Mouse (Mus musculus): ENCODE results near the gene Nyx. TPM values are rescaled to one million over a fixed set of nuclear protein-coding genes. Genes with fewer than 3 reads are reported as not detected.

The Nyx gene
- polyA plus RNA-seq, 1 experiment from 2014 or later, result 0.05 TPM

DNA sequence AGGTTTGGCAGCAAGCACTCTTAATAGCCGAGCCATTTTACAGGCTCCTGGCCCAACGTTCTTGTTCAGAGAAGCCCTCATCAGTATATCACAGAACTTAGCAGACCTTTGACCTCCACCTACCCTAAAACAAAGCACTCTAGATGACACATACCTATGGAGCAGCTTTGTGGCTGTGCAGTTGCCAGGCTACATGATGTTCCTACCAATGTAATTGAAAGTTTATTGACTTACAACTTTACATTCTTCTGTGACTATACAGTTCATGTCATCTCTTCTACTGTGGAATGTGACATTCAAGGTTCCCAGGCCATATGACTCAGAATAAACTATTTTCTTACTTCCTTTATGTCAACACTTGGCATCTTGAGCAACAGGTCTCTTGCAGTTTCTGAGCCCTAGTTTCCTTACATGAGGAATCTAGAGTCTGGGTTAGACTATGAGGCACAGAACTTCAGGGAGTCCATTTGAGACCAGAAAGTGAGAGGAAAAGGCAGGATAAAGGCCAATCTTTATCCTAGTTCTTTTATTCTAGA, 2.9 kb upstream of the Nyx start:
- Histone ChIP-seq H3K4me2 (ENCODE audit: low read length) (no peak overlapping the region), H3K27ac (replicated peaks in 1 of 2; ENCODE audit: control insufficient read depth in 1 of 2, insufficient read depth in 1 of 2, low read depth in 2 of 2, low read length in 2 of 2) (no peak overlapping the region), H3K9me3 (ENCODE audit: control insufficient read depth, low read length) (no peaks in the 10 kb centered on the region), H3K9ac (ENCODE audit: low read length) (no peak overlapping the region), H3K27me3 (ENCODE audit: control insufficient read depth, insufficient read depth, low read length) (peaks cover 5% of the 10 kb centered on the region; the same call in 1 of the 2 replicates), H3K4me3 (ENCODE audit: control insufficient read depth in 1 of 2, insufficient read depth in 1 of 2, low read depth in 1 of 2, low read length in 2 of 2) (no peak overlapping the region), H3K4me1 (ENCODE audit: control insufficient read depth in 2 of 2, insufficient read depth in 2 of 2, low read length in 2 of 2) (peaks cover 5 to 6% of the 10 kb centered on the region in 2 experiments; a peak in 2 of 4 replicates), H3K36me3 (ENCODE audit: control insufficient read depth, insufficient read depth, low read length) (no peaks in the 10 kb centered on the region)
- 71% methylated on average over 2 of the region's 2 CpGs for WGBS
- no peak for ATAC-seq (ENCODE audit: insufficient number of reproducible peaks, insufficient read depth, low FRiP score, low read depth)

DNA sequence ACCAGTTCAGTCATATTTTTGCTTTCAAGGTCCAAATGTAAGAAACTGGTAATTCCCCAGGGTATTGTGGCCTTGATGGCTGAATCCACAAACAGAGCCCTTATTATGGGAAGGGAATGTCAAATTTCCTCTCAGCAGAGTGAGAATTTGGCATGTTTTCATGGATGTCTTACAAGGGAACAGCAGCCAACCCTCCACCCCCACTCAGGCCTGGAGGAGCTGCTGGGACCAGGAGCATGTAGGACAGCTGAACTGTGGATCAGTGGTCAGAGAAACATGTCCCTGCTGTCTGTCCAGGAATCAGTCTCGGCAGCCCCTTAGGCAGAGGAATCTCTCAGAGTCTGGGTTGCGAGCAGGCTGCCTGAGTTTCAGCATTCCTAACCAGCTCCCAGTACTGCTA, 771 bp downstream of the Nyx start:
- H3K36me3 ChIP-seq (ENCODE audit: control insufficient read depth, insufficient read depth, low read length), result no peaks in the 10 kb centered on the region
- no peak overlapping the region for H3K4me2 ChIP-seq (ENCODE audit: low read length)
- 79% methylated on average over 2 of the region's 2 CpGs for WGBS
- H3K4me1 ChIP-seq (ENCODE audit: control insufficient read depth in 2 of 2, insufficient read depth in 2 of 2, low read length in 2 of 2), result peaks cover 3 to 5% of the 10 kb centered on the region in 2 experiments; a peak in 1 of 4 replicates
- ATAC-seq (ENCODE audit: insufficient number of reproducible peaks, insufficient read depth, low FRiP score, low read depth), result no peak
- no peak overlapping the region for H3K9ac ChIP-seq (ENCODE audit: low read length)
- H3K4me3 ChIP-seq (ENCODE audit: control insufficient read depth in 1 of 2, insufficient read depth in 1 of 2, low read depth in 1 of 2, low read length in 2 of 2), result no peak overlapping the region
- H3K27me3 ChIP-seq (ENCODE audit: control insufficient read depth, insufficient read depth, low read length), result no peaks in the 10 kb centered on the region
- H3K27ac ChIP-seq (replicated peaks in 1 of 2; ENCODE audit: control insufficient read depth in 1 of 2, insufficient read depth in 1 of 2, low read depth in 2 of 2, low read length in 2 of 2), result no peak overlapping the region
- H3K9me3 ChIP-seq (ENCODE audit: control insufficient read depth, low read length), result no peaks in the 10 kb centered on the region

DNA sequence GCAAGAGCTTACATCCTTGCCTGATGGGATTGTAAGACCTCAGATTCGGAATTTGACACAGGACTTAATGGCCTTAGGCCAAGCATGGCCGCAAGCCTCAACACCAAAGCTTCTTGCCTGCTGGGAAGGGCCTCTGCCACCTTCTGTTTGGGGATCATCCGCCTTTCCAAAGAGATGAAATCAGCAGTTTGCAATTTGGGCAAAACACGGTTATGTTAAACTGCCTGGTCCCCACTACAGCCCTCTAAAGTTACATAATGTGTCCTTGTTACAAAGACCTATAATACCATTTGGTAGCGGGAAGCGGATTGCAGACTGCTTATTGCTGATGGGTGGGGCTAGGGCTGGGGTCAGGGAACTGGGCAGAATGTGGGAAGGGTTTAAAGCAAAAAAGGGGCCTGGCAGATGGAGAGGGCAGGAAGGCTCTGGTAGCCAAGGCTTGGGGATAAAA, 1.2 kb downstream of the Nyx start:
- 0 out of 4 replicates have a peak, but pooled peaks cover 0 to 5% of the 10 kb centered on the region in 2 experiments for H3K4me1 ChIP-seq (ENCODE audit: control insufficient read depth in 2 of 2, insufficient read depth in 2 of 2, low read length in 2 of 2)
- no peak overlapping the region for H3K9ac ChIP-seq (ENCODE audit: low read length)
- no peak for ATAC-seq (ENCODE audit: insufficient number of reproducible peaks, insufficient read depth, low FRiP score, low read depth)
- no peak overlapping the region for H3K4me2 ChIP-seq (ENCODE audit: low read length)
- H3K36me3 ChIP-seq (ENCODE audit: control insufficient read depth, insufficient read depth, low read length), result no peaks in the 10 kb centered on the region
- no peak overlapping the region for H3K27ac ChIP-seq (replicated peaks in 1 of 2; ENCODE audit: control insufficient read depth in 1 of 2, insufficient read depth in 1 of 2, low read depth in 2 of 2, low read length in 2 of 2)
- no peaks in the 10 kb centered on the region for H3K9me3 ChIP-seq (ENCODE audit: control insufficient read depth, low read length)
- H3K27me3 ChIP-seq (ENCODE audit: control insufficient read depth, insufficient read depth, low read length), result no peaks in the 10 kb centered on the region
- no peak overlapping the region for H3K4me3 ChIP-seq (ENCODE audit: control insufficient read depth in 1 of 2, insufficient read depth in 1 of 2, low read depth in 1 of 2, low read length in 2 of 2)
- 78% methylated on average over 6 of the region's 6 CpGs for WGBS

GRCm38 (mm10) chrX:13469160-13470116, 3.5 kb downstream of the Nyx start:
- no peaks in the 10 kb centered on the region for H3K27me3 ChIP-seq (ENCODE audit: control insufficient read depth, insufficient read depth, low read length)
- peak overlapping the region; percentile 81 to 96 for H3K27ac ChIP-seq (replicated peaks in 1 of 2; ENCODE audit: control insufficient read depth in 1 of 2, insufficient read depth in 1 of 2, low read depth in 2 of 2, low read length in 2 of 2)
- 0 out of 4 replicates have a peak, but pooled peaks cover 0 to 5% of the 10 kb centered on the region in 2 experiments for H3K4me1 ChIP-seq (ENCODE audit: control insufficient read depth in 2 of 2, insufficient read depth in 2 of 2, low read length in 2 of 2)
- 25% methylated on average over 9 of the region's 9 CpGs for WGBS
- no peaks in the 10 kb centered on the region for H3K36me3 ChIP-seq (ENCODE audit: control insufficient read depth, insufficient read depth, low read length)
- H3K4me2 ChIP-seq (ENCODE audit: low read length), result peak overlapping the region; percentile 48
- H3K9ac ChIP-seq (ENCODE audit: low read length), result peak overlapping the region; percentile 52
- ATAC-seq (ENCODE audit: insufficient number of reproducible peaks, insufficient read depth, low FRiP score, low read depth), result peak; percentile 77
- no peaks in the 10 kb centered on the region for H3K9me3 ChIP-seq (ENCODE audit: control insufficient read depth, low read length)
- H3K4me3 ChIP-seq (ENCODE audit: control insufficient read depth in 1 of 2, insufficient read depth in 1 of 2, low read depth in 1 of 2, low read length in 2 of 2), result peak overlapping the region; percentile 22 to 37

GRCm38 (mm10) chrX:13471925-13472324, 6.0 kb downstream of the Nyx start:
- Histone ChIP-seq H3K36me3 (ENCODE audit: control insufficient read depth, insufficient read depth, low read length) (no peaks in the 10 kb centered on the region), H3K9me3 (ENCODE audit: control insufficient read depth, low read length) (no peaks in the 10 kb centered on the region), H3K4me1 (ENCODE audit: control insufficient read depth in 2 of 2, insufficient read depth in 2 of 2, low read length in 2 of 2) (0 out of 4 replicates have a peak, but pooled peaks cover 0 to 5% of the 10 kb centered on the region in 2 experiments), H3K27ac (replicated peaks in 1 of 2; ENCODE audit: control insufficient read depth in 1 of 2, insufficient read depth in 1 of 2, low read depth in 2 of 2, low read length in 2 of 2) (no peak overlapping the region), H3K4me3 (ENCODE audit: control insufficient read depth in 1 of 2, insufficient read depth in 1 of 2, low read depth in 1 of 2, low read length in 2 of 2) (no peak overlapping the region), H3K4me2 (ENCODE audit: low read length) (no peak overlapping the region), H3K9ac (ENCODE audit: low read length) (no peak overlapping the region), H3K27me3 (ENCODE audit: control insufficient read depth, insufficient read depth, low read length) (no peaks in the 10 kb centered on the region; the same call in 1 of the 2 replicates)
- ATAC-seq (ENCODE audit: insufficient number of reproducible peaks, insufficient read depth, low FRiP score, low read depth), result no peak
- 70% methylated on average over 3 of the region's 3 CpGs for WGBS

- H3K9ac ChIP-seq (ENCODE audit: low read length), result no peak overlapping the region
- H3K4me2 ChIP-seq (ENCODE audit: low read length), result no peak overlapping the region
- H3K36me3 ChIP-seq (ENCODE audit: control insufficient read depth, insufficient read depth, low read length), result no peaks in the 10 kb centered on the region
- WGBS, result 77% methylated on average over 4 of the region's 4 CpGs
- no peaks in the 10 kb centered on the region for H3K9me3 ChIP-seq (ENCODE audit: control insufficient read depth, low read length)
- no peak overlapping the region for H3K4me3 ChIP-seq (ENCODE audit: control insufficient read depth in 1 of 2, insufficient read depth in 1 of 2, low read depth in 1 of 2, low read length in 2 of 2)
- 0 out of 4 replicates have a peak, but pooled peaks cover 0 to 5% of the 10 kb centered on the region in 2 experiments for H3K4me1 ChIP-seq (ENCODE audit: control insufficient read depth in 2 of 2, insufficient read depth in 2 of 2, low read length in 2 of 2)
- H3K27me3 ChIP-seq (ENCODE audit: control insufficient read depth, insufficient read depth, low read length), result no peaks in the 10 kb centered on the region; the same call in 1 of the 2 replicates
- ATAC-seq (ENCODE audit: insufficient number of reproducible peaks, insufficient read depth, low FRiP score, low read depth), result no peak
- no peak overlapping the region for H3K27ac ChIP-seq (replicated peaks in 1 of 2; ENCODE audit: control insufficient read depth in 1 of 2, insufficient read depth in 1 of 2, low read depth in 2 of 2, low read length in 2 of 2)
These were observed 6.9 kb downstream of the Nyx start for GRCm38 (mm10) chrX:13472751-13473225.

- H3K9ac ChIP-seq (ENCODE audit: low read length), result no peak overlapping the region
- H3K27me3 ChIP-seq (ENCODE audit: control insufficient read depth, insufficient read depth, low read length), result peaks cover 4% of the 10 kb centered on the region; the same call in 1 of the 2 replicates
- H3K4me1 ChIP-seq (ENCODE audit: control insufficient read depth in 2 of 2, insufficient read depth in 2 of 2, low read length in 2 of 2), result no peaks in the 10 kb centered on the region
- H3K4me3 ChIP-seq (ENCODE audit: control insufficient read depth in 1 of 2, insufficient read depth in 1 of 2, low read depth in 1 of 2, low read length in 2 of 2), result no peak overlapping the region
- no peak for ATAC-seq (ENCODE audit: insufficient number of reproducible peaks, insufficient read depth, low FRiP score, low read depth)
- H3K4me2 ChIP-seq (ENCODE audit: low read length), result no peak overlapping the region
- no peaks in the 10 kb centered on the region for H3K9me3 ChIP-seq (ENCODE audit: control insufficient read depth, low read length)
- WGBS, result 45% methylated on average over 1 of the region's 1 CpGs
- no peak overlapping the region for H3K27ac ChIP-seq (replicated peaks in 1 of 2; ENCODE audit: control insufficient read depth in 1 of 2, insufficient read depth in 1 of 2, low read depth in 2 of 2, low read length in 2 of 2)
- H3K36me3 ChIP-seq (ENCODE audit: control insufficient read depth, insufficient read depth, low read length), result no peaks in the 10 kb centered on the region
These were observed 9.5 kb downstream of the Nyx start for GRCm38 (mm10) chrX:13475382-13475781.

All from heart, embryonic 14.5 days (tissue).